Mouse (Mus musculus): Measurements from ENCODE around the gene Nectin4. TPM values are rescaled to one million over a fixed set of nuclear protein-coding genes. Genes with fewer than 3 reads are reported as not detected.

The Nectin4 gene
- polyA plus RNA-seq (2012; rRNA removed), result 1.1 and 3.1 TPM in 2 replicates

DNA sequence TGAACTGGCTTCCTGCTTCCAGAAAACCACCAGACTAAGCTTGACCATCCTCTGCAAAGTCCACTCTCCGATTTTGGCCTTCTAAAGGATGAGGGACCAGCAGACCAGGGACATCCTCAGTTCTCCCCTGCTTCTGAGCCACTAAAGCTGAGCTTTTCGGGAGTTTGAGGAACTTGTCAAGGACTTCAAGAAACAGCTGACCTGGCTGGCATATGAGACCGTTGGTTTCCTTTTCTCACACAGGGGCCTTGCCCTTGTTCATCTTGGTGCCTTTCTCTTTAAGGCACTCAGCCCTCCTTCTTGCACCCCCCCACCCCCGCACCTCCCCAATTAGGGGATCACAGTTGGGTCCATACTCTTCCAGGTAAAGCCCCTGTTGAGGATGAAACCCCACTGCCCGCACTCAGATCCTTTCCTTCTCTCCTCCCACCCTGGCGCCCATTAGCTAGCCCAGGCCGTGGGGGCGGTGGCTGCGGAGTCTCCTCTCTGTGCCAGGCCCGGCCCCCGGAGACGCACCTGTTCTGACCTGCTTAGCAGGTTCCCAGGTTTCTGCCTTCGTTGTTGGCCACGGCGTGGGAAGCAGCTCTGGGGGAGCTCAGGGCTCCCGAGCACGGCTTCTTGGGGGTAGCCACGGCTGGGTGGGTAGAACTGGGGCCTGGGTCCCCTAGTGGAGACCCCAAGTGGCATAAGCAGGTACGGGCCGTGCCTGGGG lies at the start of gene Nectin4:
TSS of gene Nectin4 (plus strand) at position 255 of the 712 bp plus-strand sequence.

DNA sequence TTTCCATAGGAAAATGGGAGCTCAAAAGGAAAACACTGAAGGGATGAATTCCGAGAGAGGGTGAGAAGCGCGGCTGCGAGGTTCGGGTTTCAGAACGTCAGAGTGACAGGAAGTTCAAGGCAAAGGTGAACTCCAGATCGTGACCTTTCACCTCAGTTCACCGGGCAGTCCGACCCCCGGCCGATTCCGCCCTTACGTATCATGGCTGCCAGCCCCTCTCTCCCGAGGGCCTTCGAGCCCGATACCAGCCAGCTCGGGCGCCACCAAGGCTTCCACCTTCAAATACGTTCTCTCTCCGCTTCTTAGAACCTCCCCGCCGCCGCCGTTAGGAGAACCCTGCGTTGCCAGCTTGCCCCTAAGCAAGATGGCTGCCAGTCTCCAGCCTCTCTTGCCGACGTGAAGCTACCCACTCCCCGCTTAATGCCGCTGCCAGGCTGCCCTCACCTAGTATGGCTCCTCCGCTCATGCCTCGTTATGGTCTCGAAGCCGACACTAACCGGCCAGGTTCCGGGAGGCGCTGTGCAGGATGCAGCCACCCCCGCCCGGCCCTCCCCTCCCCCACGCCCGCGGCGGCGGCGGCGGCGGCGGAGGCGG lies 41.0 kb upstream of the Nectin4 start, which contains the start of gene Dedd:
TSS of gene Dedd (plus strand) at position 307 of the 594 bp plus-strand sequence.

DNA sequence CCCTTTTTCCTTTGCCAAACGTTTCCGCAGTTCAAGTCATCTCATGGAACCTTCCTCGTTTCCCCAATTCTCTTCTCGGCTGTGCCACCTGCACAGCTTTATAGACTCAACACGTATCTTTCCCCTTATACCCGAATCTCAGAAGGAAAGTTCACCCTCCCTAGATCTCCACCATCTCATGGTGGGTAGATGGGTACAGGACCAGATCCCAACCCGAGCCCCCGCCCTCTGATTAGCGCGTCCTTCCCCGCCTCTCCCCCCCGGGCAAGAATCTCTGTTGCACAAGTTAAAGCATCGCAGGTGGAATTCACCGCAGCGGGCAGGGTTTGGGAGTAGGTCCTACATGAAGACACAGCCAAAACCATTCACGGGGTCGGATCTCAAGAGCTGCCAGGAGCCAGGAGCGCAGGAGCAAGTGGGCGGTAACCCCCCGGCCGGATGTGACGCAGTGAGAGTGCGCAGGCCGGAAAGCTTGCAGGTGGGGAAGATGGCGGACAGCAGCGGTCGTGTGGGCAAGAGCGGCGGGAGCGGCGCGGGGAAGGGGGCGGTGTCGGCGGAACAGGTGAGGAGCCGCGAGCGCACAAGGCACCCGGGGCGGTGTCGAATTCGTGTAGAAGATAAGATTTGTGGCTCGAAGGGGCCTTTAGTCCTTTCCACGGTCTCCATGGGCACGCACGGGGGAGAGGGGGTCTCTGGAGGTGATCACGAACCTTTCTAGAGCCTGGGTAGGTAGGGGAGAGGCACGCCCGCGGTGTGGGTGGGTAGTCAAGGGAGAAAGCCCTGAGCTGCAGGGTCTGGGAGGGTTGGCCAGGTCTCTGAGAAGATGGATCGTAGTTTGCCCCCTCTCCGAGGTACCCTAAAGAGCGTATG lies 24.4 kb upstream of the Nectin4 start, which contains the start of the genes Nit1 and Pfdn2:
TSS of gene Nit1 (minus strand) at position 422 of the 870 bp plus-strand sequence.
TSS of gene Pfdn2 (plus strand) at position 446 of the 870 bp plus-strand sequence.

DNA sequence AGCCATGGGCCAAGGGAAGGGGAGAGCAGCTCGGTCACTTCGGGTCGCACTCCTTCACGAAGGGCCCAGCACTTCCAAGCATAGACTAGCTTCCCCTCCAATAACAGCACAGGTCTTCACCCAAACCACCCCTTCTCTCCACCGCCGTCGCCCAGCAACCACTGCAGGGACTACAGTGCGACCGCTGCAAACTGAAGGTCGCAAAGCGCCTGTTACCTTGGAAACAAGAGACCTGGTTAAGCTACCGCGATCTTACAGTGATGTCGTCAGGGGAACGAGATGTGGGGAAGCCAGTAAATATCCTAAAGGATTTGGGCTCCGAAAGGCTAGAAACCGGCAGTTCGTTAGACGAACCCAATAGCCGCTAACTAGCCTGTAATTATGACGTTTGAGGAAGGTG lies 9.2 kb upstream of the Nectin4 start, which contains the start of gene Klhdc9:
TSS of gene Klhdc9 (minus strand) at position 143 of the 400 bp plus-strand sequence.

DNA sequence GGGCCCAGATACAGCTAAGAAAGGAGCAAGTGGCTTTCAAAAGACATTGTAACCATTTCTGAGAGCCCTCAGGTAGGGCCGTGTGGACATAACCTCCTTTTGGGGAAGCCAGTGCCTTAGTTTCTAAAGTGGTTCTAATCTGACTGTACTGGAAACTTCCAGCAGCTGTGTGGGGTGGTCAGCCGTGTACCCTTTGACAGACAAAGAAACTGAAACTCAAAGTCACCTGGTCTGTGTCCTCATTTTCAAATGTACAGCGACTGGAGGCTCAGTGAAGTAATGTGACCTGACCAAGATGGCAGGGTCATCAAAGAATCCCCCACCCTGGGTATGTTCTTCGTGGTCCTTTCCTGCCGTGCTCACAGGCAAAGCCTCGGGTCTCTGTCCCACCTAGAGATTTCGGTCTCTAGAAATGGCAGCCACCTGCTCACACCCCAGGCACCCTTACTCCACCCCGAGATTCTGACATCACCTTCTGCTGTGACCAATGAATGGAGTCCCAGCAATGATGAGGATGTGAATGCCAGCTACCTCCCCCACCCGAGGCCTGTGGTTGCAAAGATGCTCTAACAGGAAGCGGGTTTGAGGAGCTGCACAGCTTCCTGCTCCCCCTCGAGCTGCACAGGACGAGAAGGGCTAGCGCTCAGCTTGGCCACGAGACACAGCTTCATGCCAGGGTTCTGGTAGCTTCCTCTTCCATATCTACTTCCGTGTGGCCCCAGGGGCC lies 18.6 kb downstream of the Nectin4 start, which contains the start of gene Arhgap30:
TSS of gene Arhgap30 (plus strand) at position 579 of the 727 bp plus-strand sequence.

DNA sequence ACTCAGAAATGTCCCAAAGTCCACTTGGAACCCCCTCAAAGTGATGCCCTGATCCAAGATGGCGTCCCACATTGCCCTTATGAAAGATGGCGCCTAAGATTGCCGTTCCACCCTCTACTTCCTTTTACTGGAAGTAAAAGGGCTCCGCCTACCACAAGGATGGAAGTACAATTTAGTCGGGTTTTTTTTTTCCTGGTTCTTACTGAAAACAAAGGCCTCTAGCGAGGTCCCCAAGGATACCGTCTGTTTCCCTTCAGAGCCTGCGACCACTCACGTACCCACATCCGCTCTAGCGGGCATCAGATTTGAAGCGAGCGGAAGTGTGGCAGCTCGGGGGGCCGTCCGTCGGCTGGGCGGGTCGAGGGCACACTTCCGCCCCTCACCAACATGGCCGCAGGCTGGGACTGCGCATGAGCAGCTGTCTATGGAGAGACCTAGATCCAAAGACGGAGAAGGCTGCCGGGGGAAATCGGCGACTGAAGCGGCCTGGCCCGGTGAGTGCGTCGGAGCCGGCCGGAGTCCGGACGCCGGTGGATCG lies 41.1 kb downstream of the Nectin4 start, which contains the start of gene Usf1:
TSS of gene Usf1 (plus strand) at position 367 of the 538 bp plus-strand sequence.

DNA sequence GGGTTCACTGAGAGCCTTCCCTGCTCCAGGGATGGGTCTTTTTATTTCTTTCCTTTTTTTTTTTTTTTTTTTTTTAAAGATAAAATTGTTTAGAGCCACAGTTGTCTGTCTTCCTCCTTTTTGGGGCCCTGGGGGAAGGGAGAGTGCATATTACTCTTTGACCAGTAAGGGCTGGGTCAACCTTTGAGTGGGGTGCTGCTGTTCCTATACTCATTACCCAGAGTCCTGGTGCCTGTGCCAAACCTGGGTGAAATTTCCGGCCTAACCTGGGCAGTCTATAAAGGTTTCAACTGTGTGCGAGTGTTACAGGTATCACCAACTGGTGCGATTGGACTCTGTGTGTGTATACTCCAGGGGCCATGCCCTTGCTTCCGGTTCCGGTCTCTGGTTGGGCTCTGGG lies 48.8 kb downstream of the Nectin4 start, which contains the start of gene Tstd1:
TSS of gene Tstd1 (plus strand) at position 213 of the 400 bp plus-strand sequence.

DNA sequence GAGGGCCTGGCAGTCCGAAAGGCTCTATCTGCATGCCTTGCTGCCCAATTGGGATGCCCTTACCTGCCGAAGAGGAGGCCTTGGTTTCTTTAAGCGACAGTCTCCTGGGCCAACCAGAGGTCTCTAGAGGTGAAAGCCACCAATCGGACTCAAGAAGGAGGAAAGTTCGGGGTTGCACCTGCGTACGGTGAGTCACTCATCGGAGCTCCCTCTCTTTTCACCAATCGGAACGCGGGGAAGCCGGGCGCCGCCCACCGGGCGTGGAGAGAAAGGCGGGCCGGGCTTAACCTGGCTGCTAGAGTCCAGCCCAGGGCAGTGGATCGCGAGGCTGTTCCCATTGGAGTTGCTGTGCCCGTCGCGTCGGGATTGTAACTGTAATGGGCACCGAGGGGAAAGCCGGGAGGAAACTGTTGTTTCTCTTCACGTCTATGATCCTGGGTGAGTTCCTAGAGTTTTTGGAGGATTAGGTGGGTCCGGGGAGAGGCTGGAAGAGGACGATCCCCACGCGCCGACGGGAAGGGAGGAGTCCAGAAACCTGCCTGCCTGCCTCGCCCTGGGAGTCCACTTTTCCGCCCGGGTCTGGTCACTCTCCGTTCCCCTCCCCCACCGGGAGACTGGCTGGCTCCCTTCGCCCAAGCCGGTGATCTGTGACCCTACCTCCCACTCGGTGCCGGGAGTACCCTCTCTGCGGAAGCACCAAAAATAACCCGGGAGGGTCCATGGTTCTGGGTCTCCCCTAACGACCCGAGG lies 67.5 kb downstream of the Nectin4 start, which contains the start of gene F11r:
TSS of gene F11r (plus strand) at position 272 of the 750 bp plus-strand sequence.

Other genes with a start within 250 kb of the Nectin4 start
- gene Sdhc, start 219.5 kb upstream of the Nectin4 start, polyA plus RNA-seq (2012; rRNA removed), result 260 and 262 TPM in 2 replicates
- gene Mpz, start 219.4 kb upstream of the Nectin4 start, polyA plus RNA-seq (2012; rRNA removed), result 3.0 and 10.7 TPM in 2 replicates
- gene Pcp4l1, start 173.8 kb upstream of the Nectin4 start, polyA plus RNA-seq (2012; rRNA removed), result 16.8 and 17.0 TPM in 2 replicates
- 0.09 and 0.16 TPM in 2 replicates for gene Nr1i3, start 156.1 kb upstream of the Nectin4 start, polyA plus RNA-seq (2012; rRNA removed)
- 34.4 and 36.0 TPM in 2 replicates for gene Tomm40l, start 147.6 kb upstream of the Nectin4 start, polyA plus RNA-seq (2012; rRNA removed)
- gene Apoa2, start 145.0 kb upstream of the Nectin4 start, polyA plus RNA-seq (2012; rRNA removed), result 2.5 and 3.0 TPM in 2 replicates
- gene Fcer1g, start 135.7 kb upstream of the Nectin4 start, polyA plus RNA-seq (2012; rRNA removed), result 24.0 and 25.7 TPM in 2 replicates
- 3.6 and 4.8 TPM in 2 replicates for gene Adamts4, start 119.7 kb upstream of the Nectin4 start, polyA plus RNA-seq (2012; rRNA removed)
- gene Ndufs2, start 118.7 kb upstream of the Nectin4 start, polyA plus RNA-seq (2012; rRNA removed), result 169 and 171 TPM in 2 replicates
- gene B4galt3, start 99.8 kb upstream of the Nectin4 start, polyA plus RNA-seq (2012; rRNA removed), result 91.4 and 95.1 TPM in 2 replicates
- 97.8 and 102 TPM in 2 replicates for gene Ppox, start 88.9 kb upstream of the Nectin4 start, polyA plus RNA-seq (2012; rRNA removed)
- 118 and 126 TPM in 2 replicates for gene Usp21, start 82.1 kb upstream of the Nectin4 start, polyA plus RNA-seq (2012; rRNA removed)
- 57.9 and 63.4 TPM in 2 replicates for gene Ufc1, start 75.1 kb upstream of the Nectin4 start, polyA plus RNA-seq (2012; rRNA removed)
- 67.0 and 67.4 TPM in 2 replicates for gene Dedd, start 41.0 kb upstream of the Nectin4 start, polyA plus RNA-seq (2012; rRNA removed)
- 62.0 and 69.0 TPM in 2 replicates for gene Nit1, start 24.5 kb upstream of the Nectin4 start, polyA plus RNA-seq (2012; rRNA removed)
- gene Pfdn2, start 24.4 kb upstream of the Nectin4 start, polyA plus RNA-seq (2012; rRNA removed), result 121 TPM in 2 replicates
- 3.2 and 3.6 TPM in 2 replicates for gene Klhdc9, start 9.3 kb upstream of the Nectin4 start, polyA plus RNA-seq (2012; rRNA removed)
- 0.92 and 1.1 TPM in 2 replicates for gene Arhgap30, start 18.9 kb downstream of the Nectin4 start, polyA plus RNA-seq (2012; rRNA removed)
- gene Usf1, start 41.2 kb downstream of the Nectin4 start, polyA plus RNA-seq (2012; rRNA removed), result 177 and 182 TPM in 2 replicates
- 4.9 and 5.7 TPM in 2 replicates for gene Tstd1, start 48.8 kb downstream of the Nectin4 start, polyA plus RNA-seq (2012; rRNA removed)
- gene F11r, start 67.4 kb downstream of the Nectin4 start, polyA plus RNA-seq (2012; rRNA removed), result 4.1 and 7.2 TPM in 2 replicates
- 14.6 and 16.7 TPM in 2 replicates for gene Alyref2, start 133.4 kb downstream of the Nectin4 start, polyA plus RNA-seq (2012; rRNA removed)
- 0.06 TPM in 1 of 2 replicates, not detected in the other for gene Itln1, start 165.2 kb downstream of the Nectin4 start, polyA plus RNA-seq (2012; rRNA removed)
- 0.04 TPM in 1 of 2 replicates, not detected in the other for gene Cd244a, start 189.1 kb downstream of the Nectin4 start, polyA plus RNA-seq (2012; rRNA removed)
- gene Ly9, start 237.3 kb downstream of the Nectin4 start, polyA plus RNA-seq (2012; rRNA removed), result 0.26 and 0.33 TPM in 2 replicates

All from central nervous system, embryonic 14 days (tissue).